Mouse (Mus musculus) ovary, postnatal 36 days (tissue): Measurements from ENCODE around the gene Gm20532.

Experiments used
- DNase-seq: peaks from one replicate; pipeline ENCODE4 v3.0.0; 2022; ENCODE audit warnings: low spot score, mixed read lengths

The Gm20532 gene

GRCm38 (mm10) chr2:26596898-26597297 is 10.5 kb downstream of the Gm20532 start:
- DNase-seq = no peak

- DNase-seq = no peak
These were observed 11.4 kb downstream of the Gm20532 start for GRCm38 (mm10) chr2:26597810-26598209.

GRCm38 (mm10) chr2:26598462-26598861 is 12.0 kb downstream of the Gm20532 start:
- DNase-seq = no peak

GRCm38 (mm10) chr2:26599965-26600364 is 13.5 kb downstream of the Gm20532 start:
- DNase-seq = no peak

GRCm38 (mm10) chr2:26600664-26601063 is 14.2 kb downstream of the Gm20532 start:
- no peak for DNase-seq

GRCm38 (mm10) chr2:26601595-26601994 is 15.2 kb downstream of the Gm20532 start:
- no peak for DNase-seq

- DNase-seq = no peak
These were observed 16.2 kb downstream of the Gm20532 start for GRCm38 (mm10) chr2:26602631-26603030.

- DNase-seq = no peak
These were observed 16.7 kb downstream of the Gm20532 start for GRCm38 (mm10) chr2:26603159-26603558.

GRCm38 (mm10) chr2:26603720-26604671 is 17.6 kb downstream of the Gm20532 start, which contains the start of gene Agpat2:
Agpat2 (minus strand) TSS chr2:26604417.
- DNase-seq = peak; percentile 87

GRCm38 (mm10) chr2:26605331-26605730 is 18.9 kb downstream of the Gm20532 start:
- no peak for DNase-seq

- DNase-seq = no peak
These were observed 20.1 kb downstream of the Gm20532 start for GRCm38 (mm10) chr2:26606579-26606978.

GRCm38 (mm10) chr2:26607056-26607910 is 20.8 kb downstream of the Gm20532 start:
- DNase-seq = no peak

- no peak for DNase-seq
These were observed 22.3 kb downstream of the Gm20532 start for GRCm38 (mm10) chr2:26608781-26609180.

GRCm38 (mm10) chr2:26609261-26609661 is 22.8 kb downstream of the Gm20532 start:
- DNase-seq = no peak

- DNase-seq = no peak
These were observed 24.1 kb downstream of the Gm20532 start for GRCm38 (mm10) chr2:26610526-26610925.

GRCm38 (mm10) chr2:26611054-26611453 is 24.6 kb downstream of the Gm20532 start:
- no peak for DNase-seq

GRCm38 (mm10) chr2:26611896-26612295 is 25.5 kb downstream of the Gm20532 start:
- no peak for DNase-seq

GRCm38 (mm10) chr2:26614903-26615302 is 28.5 kb downstream of the Gm20532 start:
- DNase-seq = no peak

- DNase-seq = no peak
These were observed 29.2 kb downstream of the Gm20532 start for GRCm38 (mm10) chr2:26615459-26616124.

GRCm38 (mm10) chr2:26617331-26617730 is 30.9 kb downstream of the Gm20532 start:
- no peak for DNase-seq

GRCm38 (mm10) chr2:26617928-26618327 is 31.5 kb downstream of the Gm20532 start:
- no peak for DNase-seq

GRCm38 (mm10) chr2:26621246-26621645 is 34.8 kb downstream of the Gm20532 start:
- no peak for DNase-seq
